Mouse (Mus musculus): ENCODE results near the gene Nppb.

DNA sequence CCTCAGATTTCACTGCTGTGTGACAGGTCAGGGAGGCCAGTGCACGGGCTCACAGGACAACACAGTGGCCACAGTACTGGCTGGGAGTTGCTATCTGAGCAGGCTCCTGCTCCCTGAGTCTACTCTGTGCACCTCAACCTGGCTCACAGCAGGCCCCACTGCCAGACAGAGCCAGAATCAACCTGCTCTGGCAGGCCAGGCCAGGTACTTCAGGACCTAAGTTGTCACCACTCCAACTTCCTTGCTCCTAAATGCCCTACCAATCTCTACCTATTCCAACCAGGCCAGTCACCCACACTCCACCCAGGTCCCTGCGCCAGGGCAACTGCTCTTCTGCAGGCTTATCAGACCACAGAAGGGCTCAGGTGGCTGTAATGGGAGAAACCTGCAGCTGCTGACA is 24.1 kb downstream of the Nppb start:
- TF ChIP-seq POLR2A (IDR thresholded peaks at IDR 0.05; ENCODE audit: borderline replicate concordance, extremely low read depth, insufficient read depth, insufficient read length, poor library complexity, severe bottlenecking) (no peak), CTCF (IDR thresholded peaks at IDR 0.05; ENCODE audit: borderline replicate concordance, extremely low read depth, insufficient read depth, insufficient read length) (no peak)
